Mouse (Mus musculus): ENCODE measurements around the gene Catsperz.

The Catsperz gene

DNA sequence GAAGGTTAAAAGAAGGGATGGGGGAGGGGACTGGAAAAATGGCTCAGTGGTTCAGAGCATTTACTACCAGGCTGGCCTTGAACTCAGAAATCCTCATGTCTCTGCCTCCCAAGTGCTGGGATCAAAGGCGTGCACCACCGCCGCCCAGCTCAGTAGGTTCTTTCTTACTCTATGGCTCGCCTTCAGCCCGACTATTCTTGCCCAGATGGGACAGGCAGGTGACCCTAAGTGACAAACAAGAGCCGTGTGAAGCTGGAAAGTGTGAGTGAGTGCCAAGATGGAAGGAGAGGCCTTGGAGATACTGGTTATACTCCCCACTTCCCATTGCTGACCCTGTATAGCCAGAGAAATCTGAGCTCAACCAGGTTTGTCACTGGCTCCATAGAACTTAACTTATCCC lies 18.5 kb upstream of the Catsperz start:
- no peak for DNase-seq (ENCODE audit: low read depth)

- DNase-seq (ENCODE audit: low read depth), result no peak
Measured at GRCm38 (mm10) chr19:6942764-6943163, 17.6 kb upstream of the Catsperz start.

DNA sequence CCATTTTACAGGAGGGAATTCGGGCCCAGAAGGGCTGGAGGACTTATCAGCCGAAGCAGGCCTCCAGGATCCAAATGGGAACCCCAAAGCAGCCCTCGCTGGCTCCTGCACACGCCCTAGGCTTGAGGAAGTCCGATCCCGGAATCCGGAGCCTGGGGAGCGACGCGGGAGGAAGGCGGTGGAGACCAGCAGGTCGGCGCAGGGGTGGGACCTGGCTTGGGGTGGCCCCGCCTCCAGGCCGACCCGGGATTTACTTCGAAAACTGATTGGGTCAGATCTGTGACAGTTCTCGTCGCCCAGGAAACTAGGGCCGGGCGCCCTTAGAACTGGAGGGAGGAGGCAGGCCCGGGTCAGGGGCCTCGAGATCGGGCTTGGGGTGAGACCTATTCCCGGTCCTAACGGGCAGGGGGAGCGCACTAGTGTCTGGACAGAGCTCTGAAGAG lies 17.1 kb upstream of the Catsperz start, which contains the start of gene Gpr137:
TSS of gene Gpr137 (minus strand) at position 232 of the 443 bp plus-strand sequence.
- DNase-seq (ENCODE audit: low read depth), result peak; percentile 89

GRCm38 (mm10) chr19:6941372-6942248 lies 16.4 kb upstream of the Catsperz start, which contains the start of gene Bad:
Gene Bad, plus strand, starts transcription at chr19:6941861.
- DNase-seq (ENCODE audit: low read depth), result peak; percentile 90

GRCm38 (mm10) chr19:6940396-6941351 lies 15.5 kb upstream of the Catsperz start:
- DNase-seq (ENCODE audit: low read depth), result no peak

DNA sequence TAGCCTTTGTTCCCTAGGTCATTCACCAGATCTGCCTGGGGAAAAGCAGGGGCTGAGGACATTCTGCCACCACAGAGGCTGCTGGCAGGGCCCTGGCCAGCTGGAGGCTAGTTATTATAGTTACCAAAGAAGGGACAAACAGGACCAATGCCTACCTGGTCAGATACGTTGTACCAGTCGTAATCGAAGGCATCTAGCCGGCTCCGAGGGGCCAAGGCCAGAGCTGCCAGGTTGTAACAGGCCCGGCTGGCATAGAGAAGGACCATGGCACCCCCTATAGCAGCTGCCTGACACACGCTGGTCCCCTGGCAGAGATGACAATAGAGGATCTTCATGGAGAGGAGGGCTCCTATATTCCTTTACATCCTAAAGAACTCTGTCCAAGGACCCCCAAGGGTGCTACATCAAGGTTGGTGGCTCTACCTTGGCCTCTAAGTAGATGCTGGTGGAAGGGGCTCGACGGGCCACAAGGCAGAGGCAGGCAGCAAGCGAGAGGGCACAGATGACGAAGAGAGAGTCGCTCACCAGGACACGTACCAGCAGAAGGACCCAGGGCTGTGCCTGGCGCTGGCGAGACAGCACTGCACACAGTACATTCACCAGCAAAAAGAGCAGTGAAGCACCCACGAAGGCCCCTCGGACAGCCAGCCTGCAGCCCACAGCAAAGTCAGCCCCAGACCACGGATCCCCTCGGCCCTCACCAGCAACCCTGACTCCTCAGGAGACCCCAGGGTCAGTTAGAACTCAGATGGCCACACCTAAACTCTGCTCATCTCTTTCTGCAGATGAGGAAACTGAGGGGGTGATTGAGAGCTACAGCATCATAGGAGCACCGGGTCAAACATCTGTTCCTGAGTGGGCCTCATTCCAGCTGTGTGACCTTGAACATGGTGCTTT lies 14.2 kb upstream of the Catsperz start:
- DNase-seq (ENCODE audit: low read depth), result no peak

GRCm38 (mm10) chr19:6937541-6938465 lies 12.6 kb upstream of the Catsperz start:
- no peak for DNase-seq (ENCODE audit: low read depth)

DNA sequence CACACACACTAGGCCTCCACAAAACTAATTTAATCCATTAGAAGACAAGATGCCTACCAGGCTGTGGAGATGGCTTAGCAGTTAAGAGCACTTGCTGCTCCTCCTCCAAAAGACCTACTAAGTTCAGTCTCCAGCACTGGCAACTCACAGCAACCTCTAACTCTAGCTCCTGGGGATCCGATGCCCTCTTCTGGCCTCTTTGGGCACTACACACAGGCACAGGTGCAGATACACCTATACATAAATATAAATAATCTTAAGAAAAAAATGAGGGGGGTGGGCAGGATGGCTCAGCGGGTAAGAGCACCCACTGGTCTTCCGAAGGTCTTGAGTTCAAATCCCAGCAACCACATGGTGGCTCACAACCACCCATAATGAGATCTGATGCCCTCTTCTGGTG lies 11.1 kb upstream of the Catsperz start:
- no peak for DNase-seq (ENCODE audit: low read depth)

DNA sequence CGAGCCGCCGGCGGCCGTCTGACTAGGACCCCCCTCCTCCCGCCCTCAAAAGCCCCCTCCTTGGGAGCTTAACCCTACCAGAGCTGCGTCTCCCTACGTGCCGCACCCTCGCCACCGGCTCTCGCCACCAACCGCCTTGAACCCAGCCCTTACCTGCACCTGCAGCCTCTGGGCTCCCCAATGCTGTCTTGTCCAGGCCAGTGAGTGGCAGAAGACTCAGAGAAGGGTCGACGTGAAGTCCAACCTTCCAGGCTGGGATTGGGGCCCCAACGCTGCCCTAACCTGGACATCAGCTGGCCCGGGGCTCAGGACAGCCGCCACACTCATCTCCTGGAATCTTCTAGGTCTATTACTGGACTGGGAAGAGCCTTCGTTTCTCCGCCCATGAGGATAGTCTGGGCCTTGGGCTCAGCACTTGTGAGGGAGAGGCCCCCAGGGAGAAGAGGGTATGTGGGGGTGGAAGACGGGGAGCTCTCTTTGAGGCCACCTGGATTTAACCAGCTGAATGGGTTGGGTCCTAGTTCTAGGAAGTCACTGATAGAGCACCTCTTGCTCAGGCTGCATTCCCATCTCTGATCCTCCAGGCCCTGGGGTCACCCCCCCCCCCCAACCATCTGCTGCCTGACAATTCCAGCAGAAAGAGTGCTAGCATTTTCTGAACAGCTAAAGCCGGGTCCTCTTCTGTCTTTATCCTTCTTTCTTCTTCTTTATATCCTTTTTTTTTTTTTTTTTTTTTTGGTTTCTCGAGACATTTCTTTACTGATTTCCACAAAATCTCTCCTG lies 9.2 kb upstream of the Catsperz start, which contains the start of gene Kcnk4:
TSS of gene Kcnk4 (minus strand) at position 321 of the 783 bp plus-strand sequence.
- DNase-seq (ENCODE audit: low read depth), result no peak

DNA sequence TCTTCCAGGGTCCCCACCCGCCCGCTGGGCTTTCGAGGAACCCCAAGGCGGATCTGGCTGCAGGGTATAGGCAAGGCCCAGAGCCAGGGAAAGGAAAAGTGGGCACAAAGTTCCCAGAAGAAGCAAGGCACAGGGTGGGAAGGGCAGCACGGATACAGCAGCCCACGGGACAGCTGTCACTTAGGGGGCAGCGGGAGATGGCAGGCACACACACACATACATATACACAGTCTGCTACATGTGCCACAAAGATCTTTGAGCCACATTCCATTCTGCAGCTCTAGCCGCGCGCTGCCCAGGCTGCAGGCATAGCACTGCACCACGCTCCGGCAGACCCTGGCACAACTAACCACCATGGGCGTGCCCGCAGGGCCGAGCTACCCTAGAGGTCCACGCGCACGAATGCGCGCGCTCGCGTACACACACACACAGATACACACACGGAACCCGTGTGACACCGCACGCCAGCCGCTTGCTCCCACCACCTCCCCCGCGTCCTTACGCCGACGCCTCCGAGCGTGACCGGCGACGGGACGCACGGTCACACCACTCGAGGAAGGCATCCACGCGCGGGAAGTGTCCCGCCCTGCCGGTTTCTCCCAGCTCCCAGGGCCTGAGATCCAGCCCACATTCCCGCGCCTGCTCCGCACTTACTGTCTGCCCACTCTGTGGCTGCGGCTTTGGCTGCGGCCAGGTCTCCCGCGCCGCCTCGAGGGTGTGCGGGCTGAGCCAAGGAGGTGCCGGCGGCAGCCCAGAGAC lies 8.4 kb upstream of the Catsperz start:
- DNase-seq (ENCODE audit: low read depth), result no peak

DNA sequence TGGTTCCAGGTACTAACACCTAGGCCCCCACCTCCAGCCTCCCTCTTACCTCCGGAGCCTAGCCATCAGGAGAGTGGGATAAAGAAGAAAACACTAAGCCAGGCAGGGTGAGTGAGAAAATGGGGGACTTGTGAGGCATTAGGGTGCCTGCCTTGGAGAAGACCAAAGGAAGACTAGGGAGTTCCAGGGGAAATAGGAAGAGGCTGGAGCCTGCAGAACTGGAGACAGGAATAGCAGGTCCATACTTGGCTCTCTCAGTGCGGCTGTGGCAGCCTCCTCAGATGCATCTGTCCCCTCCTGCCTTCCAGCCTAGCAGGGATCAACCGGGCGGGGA lies 7.9 kb upstream of the Catsperz start:
- DNase-seq (ENCODE audit: low read depth), result no peak

GRCm38 (mm10) chr19:6932018-6932417 lies 6.8 kb upstream of the Catsperz start:
- no peak for DNase-seq (ENCODE audit: low read depth)

- no peak for DNase-seq (ENCODE audit: low read depth)
Measured at GRCm38 (mm10) chr19:6931002-6931401, 5.8 kb upstream of the Catsperz start.

GRCm38 (mm10) chr19:6928080-6928479 lies 2.9 kb upstream of the Catsperz start:
- no peak for DNase-seq (ENCODE audit: low read depth)

DNA sequence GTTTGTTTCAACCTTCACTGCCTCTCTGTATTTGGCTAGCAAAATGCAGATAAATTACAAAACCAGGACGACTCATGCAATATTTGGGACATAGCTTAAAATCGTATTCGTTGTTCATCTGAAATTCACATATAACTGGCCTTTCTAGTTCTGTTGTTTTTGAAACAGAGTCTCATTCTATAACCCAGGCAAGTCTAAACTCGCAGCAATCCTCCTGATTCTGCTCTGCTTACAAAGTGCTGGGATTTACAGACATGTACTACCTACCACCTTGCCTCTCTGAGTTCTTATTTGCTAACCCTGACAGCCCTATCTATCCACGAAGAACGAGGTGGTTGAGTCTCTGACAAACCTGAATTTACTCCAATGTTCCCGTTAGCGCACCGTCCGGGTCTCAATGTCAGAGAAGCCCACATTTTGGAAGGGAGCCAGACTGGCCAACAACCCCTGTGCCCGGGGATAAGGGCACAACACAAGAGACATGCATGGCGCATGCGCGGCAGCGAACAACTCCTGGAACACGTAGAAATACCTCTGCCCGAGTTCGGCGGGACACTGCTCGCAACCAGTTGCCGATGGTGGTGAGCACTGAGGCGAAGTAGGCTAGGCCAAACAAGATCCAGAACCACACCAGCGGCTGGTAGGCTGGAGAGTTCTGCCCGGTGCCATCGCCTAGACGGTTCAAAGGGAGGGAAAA lies 1.5 kb upstream of the Catsperz start:
- no peak for DNase-seq (ENCODE audit: low read depth)

DNA sequence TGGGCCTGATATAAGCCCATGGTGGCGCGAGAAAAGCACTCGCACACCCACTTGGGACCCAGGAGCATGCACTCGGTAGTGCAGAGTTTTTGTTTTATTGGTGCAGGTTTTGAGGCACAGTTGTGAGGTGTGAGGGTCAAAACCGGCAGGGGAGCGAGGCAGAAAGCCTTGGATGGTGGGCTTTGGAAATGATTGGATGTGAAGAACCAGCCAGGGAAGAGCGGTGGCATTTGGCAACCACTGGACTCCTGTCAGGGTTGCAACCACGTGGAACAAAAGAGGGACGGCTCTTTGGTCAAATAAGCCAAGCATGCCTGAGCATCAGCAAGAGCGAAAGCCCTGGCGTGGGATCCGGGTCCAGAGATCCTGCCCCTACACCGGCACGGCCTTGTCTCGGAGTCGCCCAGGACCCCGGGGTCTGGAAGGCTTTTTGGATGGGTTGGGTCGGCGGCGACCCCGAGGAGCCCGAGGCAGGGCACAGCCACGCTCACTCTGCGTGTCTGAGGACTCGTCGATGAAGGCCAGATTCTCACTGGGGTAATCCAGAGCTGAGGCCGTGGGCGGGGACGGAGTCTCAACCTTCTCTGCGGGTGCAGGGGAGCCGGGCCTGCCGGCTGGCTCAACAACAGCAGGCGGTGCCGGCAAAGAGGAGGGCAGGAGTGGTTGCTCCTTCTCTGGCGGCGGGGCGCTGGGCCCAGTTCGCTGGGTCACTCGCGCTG lies 590 bp upstream of the Catsperz start:
- no peak for DNase-seq (ENCODE audit: low read depth)

DNA sequence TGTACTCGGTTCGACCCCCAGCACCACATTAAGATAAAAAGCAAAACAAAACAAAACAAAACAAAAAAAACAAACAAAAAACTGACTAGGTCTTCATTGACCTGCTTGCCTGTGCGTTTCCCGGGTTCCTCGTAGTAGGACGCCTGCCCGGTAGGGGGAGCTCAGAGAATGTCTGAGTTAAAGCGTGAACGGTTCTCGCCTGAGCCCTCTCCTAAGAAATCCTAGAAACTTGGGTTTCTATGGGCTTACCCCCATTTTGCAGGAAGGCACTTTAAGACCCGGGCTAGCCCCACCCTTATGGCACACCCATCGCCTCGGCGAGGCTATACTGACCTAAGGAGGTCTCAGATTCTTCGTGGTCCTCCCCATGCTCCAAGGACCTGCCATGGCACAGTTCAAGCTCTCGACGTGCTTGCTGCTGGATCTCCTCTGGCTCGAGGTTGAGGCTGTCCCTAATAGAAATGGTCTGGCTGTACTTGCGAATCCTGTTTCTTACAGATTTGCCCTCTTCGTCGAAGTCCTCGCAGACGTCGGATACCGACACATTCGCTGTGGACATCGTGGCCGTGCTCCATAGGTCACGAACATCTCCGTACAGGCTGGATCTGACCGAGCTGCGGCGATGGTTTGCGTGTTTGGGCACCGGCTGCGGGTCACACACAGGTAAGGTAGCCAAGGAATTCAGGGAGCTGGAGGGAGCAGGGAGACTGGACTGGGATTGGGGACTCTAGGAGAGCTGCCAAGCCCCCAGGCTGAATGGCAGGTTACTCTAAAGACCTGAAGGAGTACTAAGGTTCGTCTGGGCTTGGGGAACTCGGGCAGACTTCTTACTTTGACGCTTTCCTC lies 496 bp downstream of the Catsperz start:
- DNase-seq (ENCODE audit: low read depth), result peak; percentile 68

Data from c-Kit-positive CD71-positive TER-119-negative erythroid progenitor cells, embryonic 14.5 days (primary cell).